Mouse (Mus musculus) embryonic fibroblast, embryonic 13.5 days (primary cell): ENCODE results near the gene Tbc1d10c.

Experiments
- CTCF ChIP-seq: IDR thresholded peaks from 2 replicates; pipeline ENCODE4 v1.5.1; 2011; ENCODE audit warnings: mild to moderate bottlenecking, control low read depth, low read length, moderate library complexity, borderline replicate concordance; ENCODE audit not compliant: insufficient read depth
- POLR2A ChIP-seq: IDR thresholded peaks from 2 replicates; pipeline ENCODE4 v1.6.1; 2011; ENCODE audit warnings: low read depth, mild to moderate bottlenecking, control low read depth, low read length, moderate library complexity

- TF ChIP-seq CTCF (no peak), POLR2A (no peak)
These were observed 24.2 kb downstream of the Tbc1d10c start for GRCm38 (mm10) chr19:4166678-4167476.
